Comparison of ENCODE assay signal across 8 mouse cellular contexts in the genomic region with DNA sequence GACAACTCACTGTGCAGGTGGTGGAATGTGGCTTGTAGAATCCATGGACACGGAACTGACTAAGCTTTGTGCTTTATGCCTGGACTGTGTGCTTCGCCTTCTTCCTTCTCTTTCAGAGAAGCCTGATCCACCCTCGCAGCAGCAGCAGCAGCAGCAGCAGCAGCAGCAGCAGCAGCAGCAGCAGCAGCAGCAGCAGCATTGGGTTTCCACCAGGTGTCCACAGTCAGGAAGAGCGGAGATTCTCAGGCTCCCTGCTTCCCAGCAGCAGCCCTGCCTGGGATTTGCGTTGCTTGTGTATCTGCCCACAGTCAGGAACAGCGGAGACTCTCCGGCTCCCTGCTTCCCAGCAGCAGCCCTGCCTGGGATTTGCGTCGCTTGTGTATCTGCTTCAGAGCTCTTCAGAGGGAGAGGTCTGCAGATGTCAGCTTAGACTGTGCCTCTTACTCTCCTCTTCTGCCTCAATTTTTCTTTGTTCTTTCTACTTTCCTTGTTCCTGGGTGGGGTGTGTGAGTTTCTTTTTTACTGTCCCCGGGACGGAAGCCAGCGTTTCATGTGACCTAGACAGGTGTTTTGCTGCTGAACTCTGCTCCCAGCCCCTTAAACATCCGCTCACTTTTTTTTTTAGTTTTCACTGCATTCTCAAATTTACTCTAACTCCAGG.
A peak's percentile ranks its signal among the peaks of the same experiment; 100 is the strongest.
DNase-seq lines count a peak whose midpoint lies in the region; ATAC-seq lines count a peak whose summit lies in the region.

No protein-coding gene starts in this region.

- peaks cover 8% of the 10 kb centered on the region for H3K4me1 ChIP-seq in heart, embryonic 12.5 days (replicated peaks)
- H3K4me1 ChIP-seq in forebrain, embryonic 12.5 days, result peaks cover 11% of the 10 kb centered on the region
- H3K4me1 ChIP-seq in liver, embryonic 13.5 days (replicated peaks), result peaks cover 12% of the 10 kb centered on the region

- no peak for DNase-seq in heart, adult 8-10 months (ENCODE audit: low spot score)
- no peak for DNase-seq in liver, embryonic 13.5 days
- DNase-seq in thymus, adult 18-20 months, result peak; percentile 67 to 85
- no peak for DNase-seq in testis, postnatal 10 days (ENCODE audit: low spot score)
- DNase-seq in spleen, postnatal 14 days (ENCODE audit: low spot score in 2 of 2), result no peak

- H3K9me3 ChIP-seq in heart, embryonic 12.5 days (replicated peaks), result no peaks in the 10 kb centered on the region
- no peaks in the 10 kb centered on the region for H3K9me3 ChIP-seq in forebrain, embryonic 12.5 days
- no peaks in the 10 kb centered on the region for H3K9me3 ChIP-seq in liver, embryonic 13.5 days (replicated peaks)

- no peak overlapping the region for H3K27ac ChIP-seq in heart, embryonic 12.5 days (ENCODE audit: poor library complexity, severe bottlenecking)
- no peak overlapping the region for H3K27ac ChIP-seq in forebrain, embryonic 12.5 days
- no peak overlapping the region for H3K27ac ChIP-seq in liver, embryonic 13.5 days

- no peak for ATAC-seq in heart, embryonic 12.5 days (ENCODE audit: insufficient number of reproducible peaks, low FRiP score)
- ATAC-seq in CD4-positive, CD25-positive, alpha-beta regulatory T cell, adult 4 months, result peak; percentile 41
- ATAC-seq in forebrain, embryonic 12.5 days (ENCODE audit: low FRiP score), result peak; percentile 43
- ATAC-seq in liver, embryonic 13.5 days (ENCODE audit: low read depth), result no peak

- H3K4me3 ChIP-seq in heart, embryonic 12.5 days, result peak overlapping the region; percentile 24
- H3K4me3 ChIP-seq in forebrain, embryonic 12.5 days (replicated peaks), result peak overlapping the region; percentile 14
- no peak overlapping the region for H3K4me3 ChIP-seq in liver, embryonic 13.5 days (replicated peaks)

- peak overlapping the region; percentile 63 for H3K4me2 ChIP-seq in heart, embryonic 12.5 days
- peak overlapping the region; percentile 40 for H3K4me2 ChIP-seq in forebrain, embryonic 12.5 days
- H3K4me2 ChIP-seq in liver, embryonic 13.5 days, result peak overlapping the region; percentile 24

- peaks cover 13% of the 10 kb centered on the region; the same call in 1 of the 2 replicates for H3K27me3 ChIP-seq in heart, embryonic 12.5 days (replicated peaks)
- peaks cover 21% of the 10 kb centered on the region for H3K27me3 ChIP-seq in forebrain, embryonic 12.5 days
- H3K27me3 ChIP-seq in liver, embryonic 13.5 days, result peaks cover 7% of the 10 kb centered on the region; the same call in 1 of the 2 replicates

- H3K36me3 ChIP-seq in heart, embryonic 12.5 days, result no peaks in the 10 kb centered on the region
- no peaks in the 10 kb centered on the region for H3K36me3 ChIP-seq in forebrain, embryonic 12.5 days (replicated peaks)
- no peaks in the 10 kb centered on the region for H3K36me3 ChIP-seq in liver, embryonic 13.5 days

- H3K9ac ChIP-seq in heart, embryonic 12.5 days, result peak overlapping the region; percentile 48; the same call in 1 of the 2 replicates
- no peak overlapping the region for H3K9ac ChIP-seq in forebrain, embryonic 12.5 days
- H3K9ac ChIP-seq in liver, embryonic 13.5 days, result no peak overlapping the region

- WGBS in heart, embryonic 12.5 days, result 18% methylated on average over 13 of the region's 13 CpGs
- 27% methylated on average over 13 of the region's 13 CpGs for WGBS in forebrain, embryonic 12.5 days
- 36% methylated on average over 13 of the region's 13 CpGs for WGBS in liver, embryonic 13.5 days (ENCODE audit: insufficient replicate concordance)

Comparison
In these comparisons a context has a peak if more than half of its experiments do, and no peak if none do; other contexts are left out.
1. ATAC-seq: peak in CD4-positive, CD25-positive, alpha-beta regulatory T cell, adult 4 months (single experiment) and forebrain, embryonic 12.5 days (single experiment); none in heart, embryonic 12.5 days (single experiment) and liver, embryonic 13.5 days (single experiment).
2. DNase-seq: peak in thymus, adult 18-20 months (2 of 2); none in heart, adult 8-10 months (single experiment), liver, embryonic 13.5 days (single experiment), testis, postnatal 10 days (single experiment) and spleen, postnatal 14 days (0 of 2).
3. Peak in every context shown above with its lines, with median percentiles within 50 percentile points of each other: H3K4me2 ChIP-seq.